Mouse (Mus musculus): ENCODE measurements at regions not wholly inside any gene's neighbourhood (a gene's known extent, or its start where the extent isn't known, plus 50 kb on each side); places are given as distances from the start of the nearest gene placed in this dataset.

- Histone ChIP-seq H3K4me3 (ENCODE audit: insufficient read depth, low read depth, low read length) (no peak overlapping the region), H3K4me1 (ENCODE audit: control insufficient read depth, insufficient read depth, low read length) (no peaks in the 10 kb centered on the region), H3K27me3 (replicated peaks; ENCODE audit: control insufficient read depth, insufficient read depth, low read length) (no peaks in the 10 kb centered on the region), H3K27ac (ENCODE audit: insufficient read depth, low read depth, low read length) (no peak overlapping the region), H3K36me3 (ENCODE audit: control insufficient read depth, insufficient read depth, low read length) (no peaks in the 10 kb centered on the region)
- TF ChIP-seq CTCF (conservative IDR thresholded peaks at IDR 0.05; ENCODE audit: insufficient read depth, insufficient read length, low read depth, low read length) (no peak), POLR2A (IDR thresholded peaks at IDR 0.05; ENCODE audit: low read depth, low read length) (no peak)
- DNase-seq, result peak; percentile 19
These were observed 51.4 kb downstream of the Scgb1b24 start for GRCm38 (mm10) chr7:33795016-33795415.
